Mouse (Mus musculus) yolk sac, embryonic 10.5 days (tissue): Measurements from ENCODE around the gene Rrm2.
A peak's percentile ranks its signal among the peaks of the same experiment; 100 is the strongest.
"Not testable (repeated sequence)": the region's sequence is repeated elsewhere in the genome, so short reads cannot be mapped to it uniquely, and the experiment has no call there.

ENCODE experiments used
- DNase-seq: peaks from one replicate; pipeline ENCODE4 v3.0.0-alpha.2; 2017; ENCODE audit warnings: low spot score

The Rrm2 gene

GRCm38 (mm10) chr12:24707954-24708823 is at the start of gene Rrm2:
Gene Rrm2, plus strand, starts transcription at chr12:24708241.
- peak; percentile 94 for DNase-seq

DNA sequence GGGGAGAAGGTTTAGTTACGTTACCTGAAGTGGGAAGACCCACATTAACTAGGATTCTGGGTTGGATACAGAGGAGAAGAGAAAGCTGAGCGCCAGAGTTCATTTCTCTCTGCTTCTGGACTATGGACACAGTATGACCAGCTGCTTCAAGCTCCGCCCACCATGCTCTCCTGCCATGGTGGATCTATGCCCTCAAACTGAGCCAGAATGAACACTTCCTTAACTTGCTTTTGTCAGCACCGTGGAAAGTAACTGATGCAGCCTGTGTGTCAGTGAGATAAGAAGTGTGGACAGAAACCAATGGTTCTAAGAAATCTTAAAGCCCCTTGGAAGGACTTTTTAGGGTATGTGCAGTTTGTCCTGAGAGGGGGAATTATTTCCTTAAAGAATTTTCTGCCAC is 49.0 kb upstream of the Rrm2 start:
- DNase-seq: peak; percentile 28

- no peak for DNase-seq
These were observed 48.1 kb upstream of the Rrm2 start for GRCm38 (mm10) chr12:24659923-24660322.

DNA sequence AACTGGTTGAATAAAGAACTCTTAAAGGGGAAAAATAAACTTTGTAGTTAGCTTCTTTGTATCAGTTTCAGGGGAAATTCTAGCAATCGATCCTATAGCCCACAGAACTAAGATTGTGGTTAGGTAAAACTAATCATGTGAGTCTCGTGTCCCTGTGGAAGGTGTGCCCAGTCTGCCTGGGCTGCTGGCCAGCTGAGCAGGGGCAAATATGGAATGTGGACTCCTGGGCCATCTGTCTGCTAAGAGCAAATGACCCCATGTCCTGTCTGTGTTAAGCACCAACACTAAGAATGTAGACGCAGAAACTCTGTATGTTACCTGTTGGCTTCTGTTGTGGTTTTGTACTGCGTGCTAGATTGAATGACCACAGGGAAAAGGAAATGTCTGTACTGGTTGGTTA is 46.9 kb upstream of the Rrm2 start:
- no peak for DNase-seq

DNA sequence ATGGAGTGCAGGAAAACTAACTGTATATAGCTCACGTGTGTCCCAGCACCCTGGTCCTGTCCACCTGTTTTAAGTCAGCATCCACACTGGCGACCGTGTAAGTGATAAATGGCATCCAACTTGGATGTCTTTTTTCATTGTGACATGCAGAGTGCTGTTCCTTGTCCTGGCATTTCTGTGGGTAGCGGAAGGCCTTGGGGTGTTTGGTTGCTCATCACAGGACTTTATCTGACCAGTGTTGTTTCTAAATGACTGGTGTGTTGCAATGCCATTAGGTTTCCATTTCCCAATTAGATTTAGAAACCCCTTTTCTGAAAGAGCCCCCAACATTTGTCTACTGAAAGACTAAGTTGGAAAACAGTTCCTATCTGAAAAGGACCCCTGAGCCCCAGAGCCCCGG is 45.9 kb upstream of the Rrm2 start:
- no peak for DNase-seq

DNA sequence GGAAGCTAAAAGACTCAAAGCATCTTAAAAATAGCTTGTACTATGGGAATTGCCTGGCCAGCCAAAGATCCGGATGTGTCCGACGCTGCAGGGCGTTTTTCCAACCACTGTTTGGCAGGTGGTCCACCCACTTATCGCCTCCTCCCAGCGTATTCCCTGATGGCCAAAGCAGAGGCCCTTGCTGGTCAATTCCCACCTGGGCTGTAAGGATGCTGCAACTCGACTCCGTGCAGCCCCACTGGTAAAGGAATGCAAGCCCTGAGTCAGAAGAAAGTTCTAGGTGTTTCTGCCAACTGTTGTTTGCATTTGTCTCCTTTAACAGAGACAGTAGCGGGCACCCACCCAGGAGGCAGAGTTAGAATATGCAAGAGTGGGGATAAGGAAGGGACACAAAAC is 27.9 kb upstream of the Rrm2 start:
- DNase-seq: no peak

GRCm38 (mm10) chr12:24680492-24681285 is 27.4 kb upstream of the Rrm2 start:
- DNase-seq: peak; percentile 21

GRCm38 (mm10) chr12:24681286-24682023 is 26.6 kb upstream of the Rrm2 start, which contains the start of gene Cys1:
Gene Cys1, minus strand, starts transcription at chr12:24681813.
- peak; percentile 59 for DNase-seq

- peak; percentile 72 for DNase-seq
These were observed 25.5 kb upstream of the Rrm2 start for GRCm38 (mm10) chr12:24682563-24682962.

GRCm38 (mm10) chr12:24683461-24683860 is 24.6 kb upstream of the Rrm2 start:
- DNase-seq: peak; percentile 29

DNA sequence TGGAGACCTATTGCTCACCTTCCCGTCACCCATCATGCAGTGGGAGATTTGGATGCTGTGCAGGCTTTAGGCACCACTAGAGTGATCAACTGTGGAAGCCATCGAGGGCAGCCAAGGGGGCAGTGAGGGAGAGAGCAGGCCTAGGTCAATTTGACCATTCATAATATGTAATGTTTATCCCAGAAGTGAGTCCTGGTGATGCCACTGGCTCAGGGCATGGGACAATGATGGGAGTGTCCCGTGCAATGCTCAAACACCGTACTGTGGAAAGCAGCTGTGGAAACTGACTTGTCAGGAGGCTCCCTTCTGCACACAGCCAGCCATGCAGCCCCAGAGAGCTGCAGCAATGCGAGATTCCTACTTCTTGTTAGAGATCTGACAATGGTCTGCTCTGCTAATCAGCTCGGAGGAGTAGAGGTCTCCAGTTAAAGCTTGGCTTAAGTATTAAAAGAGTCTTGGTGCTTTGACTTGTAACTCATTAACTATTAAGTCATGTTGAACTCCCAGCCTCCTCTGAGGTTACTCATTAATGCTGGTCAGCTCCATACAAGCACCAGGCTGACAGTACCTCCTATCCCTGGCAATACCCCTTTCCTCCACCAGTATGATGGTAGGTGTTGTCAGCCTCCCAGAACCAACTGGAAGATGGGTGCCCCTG is 21.9 kb upstream of the Rrm2 start:
- DNase-seq: peak; percentile 72

DNA sequence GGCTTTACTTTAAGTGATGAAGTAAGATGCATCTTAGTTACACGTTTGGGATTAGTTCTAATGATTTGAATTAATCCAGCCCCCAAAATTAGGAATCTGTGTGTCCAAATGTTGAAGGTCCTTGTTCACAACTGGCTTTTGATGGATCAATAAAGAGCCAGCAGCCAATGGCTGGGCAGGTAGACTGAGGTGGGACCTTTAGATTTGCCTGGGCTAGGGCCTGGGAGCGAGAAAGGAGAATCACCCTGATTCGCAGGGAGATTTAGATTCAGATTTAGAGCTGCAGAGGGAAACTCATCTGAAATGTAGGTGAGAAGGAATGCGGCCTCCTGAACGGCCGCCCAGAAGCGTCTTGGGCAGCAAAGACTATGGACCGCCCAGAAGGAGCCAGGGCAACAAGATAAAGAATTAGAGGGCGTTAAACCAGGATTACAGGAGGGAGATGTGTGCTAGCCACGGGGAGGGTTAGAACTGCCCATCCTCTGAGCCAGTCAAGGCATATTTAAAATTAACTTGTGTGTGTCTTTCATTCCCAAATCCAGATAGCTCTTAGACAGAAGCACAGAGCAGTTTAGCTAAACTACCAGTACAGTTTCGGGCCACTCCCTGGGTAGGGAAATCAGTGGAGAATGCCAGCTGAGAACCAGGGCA is 21.2 kb upstream of the Rrm2 start:
- DNase-seq: no peak

GRCm38 (mm10) chr12:24690351-24690750 is 17.7 kb upstream of the Rrm2 start:
- no peak for DNase-seq

GRCm38 (mm10) chr12:24696500-24697483 is 11.2 kb upstream of the Rrm2 start:
- DNase-seq: peak; percentile 80

GRCm38 (mm10) chr12:24697484-24698204 is 10.4 kb upstream of the Rrm2 start:
- no peak for DNase-seq

DNA sequence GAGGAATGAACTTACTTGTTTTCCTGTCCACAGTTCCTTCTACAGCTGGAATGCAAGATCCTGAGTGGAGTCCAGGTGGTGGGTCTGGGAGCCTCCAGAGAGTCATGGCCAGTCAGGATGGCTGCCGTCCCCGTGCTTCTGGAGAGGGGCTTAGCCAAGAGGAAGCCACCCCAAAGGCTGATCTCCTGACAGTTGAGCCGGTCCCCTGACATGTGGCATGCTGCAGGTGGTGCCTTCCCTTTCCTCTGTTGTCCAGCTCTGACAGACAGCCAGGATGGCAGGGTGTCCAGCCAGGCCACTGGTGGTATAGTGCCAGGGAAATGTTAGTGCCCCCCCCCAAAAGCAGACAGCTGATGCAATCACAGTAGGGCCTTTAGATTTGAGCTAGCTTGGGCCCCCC is 9.5 kb upstream of the Rrm2 start:
- no peak for DNase-seq

DNA sequence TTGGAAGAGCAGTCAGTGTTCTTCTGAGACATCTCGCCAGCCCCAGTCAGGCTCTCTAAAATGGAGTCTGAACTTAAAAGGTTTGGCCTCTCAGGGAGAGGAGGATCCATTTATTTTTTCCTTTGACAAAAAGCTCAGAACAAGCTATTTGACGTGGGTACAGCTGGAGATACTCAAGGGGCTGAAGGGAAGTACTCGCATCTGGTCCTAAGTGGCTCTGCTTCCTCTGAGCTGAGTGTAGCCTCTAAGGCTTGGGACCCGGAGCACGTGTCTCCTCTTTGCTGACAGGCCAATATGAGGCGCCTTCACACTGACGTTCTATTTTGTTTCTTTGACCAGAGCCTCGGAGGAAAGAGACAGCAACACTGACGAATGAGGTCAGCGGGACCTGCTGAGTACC is 8.5 kb upstream of the Rrm2 start:
- DNase-seq: no peak

DNA sequence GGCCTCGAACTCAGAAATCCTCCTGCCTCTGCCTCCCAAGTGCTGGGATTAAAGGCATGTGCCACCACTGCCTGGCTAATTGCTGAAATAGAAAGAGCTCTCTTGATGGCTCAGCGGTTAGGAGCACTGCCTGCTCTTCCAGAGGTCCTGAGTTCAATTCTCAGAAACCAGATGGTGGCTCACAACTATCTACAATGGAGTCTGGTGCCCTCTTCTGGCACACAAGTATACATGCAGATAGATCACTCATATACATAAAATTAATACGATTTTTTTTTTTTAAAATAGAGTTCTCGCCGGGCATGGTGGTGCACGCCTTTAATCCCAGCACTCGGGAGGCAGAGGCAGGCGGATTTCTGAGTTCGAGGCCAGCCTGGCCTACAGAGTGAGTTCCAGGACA is 6.4 kb upstream of the Rrm2 start:
- not testable (repeated sequence) for DNase-seq

GRCm38 (mm10) chr12:24703013-24703412 is 5.0 kb upstream of the Rrm2 start:
- no peak for DNase-seq
